Mouse (Mus musculus): Measurements from ENCODE around the gene Lrrc28. TPM values are rescaled to one million over a fixed set of nuclear protein-coding genes. Genes with fewer than 3 reads are reported as not detected.
A peak's percentile ranks its signal among the peaks of the same experiment; 100 is the strongest.
"Not testable (repeated sequence)": the region's sequence is repeated elsewhere in the genome, so short reads cannot be mapped to it uniquely, and the experiment has no call there.

Lrrc28 gene
- total RNA-seq, 1 experiment from 2014 or later: 7.1 TPM

- peak; percentile 79 for ATAC-seq (replicated peaks; ENCODE audit: insufficient number of reproducible peaks, low FRiP score, low TSS enrichment, poor library complexity, severe bottlenecking)
Measured at GRCm38 (mm10) chr7:67549073-67549561, 96.0 kb downstream of the Lrrc28 start.

- ATAC-seq (replicated peaks; ENCODE audit: insufficient number of reproducible peaks, low FRiP score, low TSS enrichment, poor library complexity, severe bottlenecking): no peak
Measured at GRCm38 (mm10) chr7:67548599-67549041, 96.4 kb downstream of the Lrrc28 start.

- ATAC-seq (replicated peaks; ENCODE audit: insufficient number of reproducible peaks, low FRiP score, low TSS enrichment, poor library complexity, severe bottlenecking): peak; percentile 69; the same call in 1 of the 2 replicates
Measured at GRCm38 (mm10) chr7:67546282-67546681, 98.8 kb downstream of the Lrrc28 start.

- ATAC-seq (replicated peaks; ENCODE audit: insufficient number of reproducible peaks, low FRiP score, low TSS enrichment, poor library complexity, severe bottlenecking): no peak
Measured at GRCm38 (mm10) chr7:67544586-67544985, 100.5 kb downstream of the Lrrc28 start.

GRCm38 (mm10) chr7:67543641-67544040 lies 101.4 kb downstream of the Lrrc28 start:
- ATAC-seq (replicated peaks; ENCODE audit: insufficient number of reproducible peaks, low FRiP score, low TSS enrichment, poor library complexity, severe bottlenecking): no peak

- no peak for ATAC-seq (replicated peaks; ENCODE audit: insufficient number of reproducible peaks, low FRiP score, low TSS enrichment, poor library complexity, severe bottlenecking)
Measured at GRCm38 (mm10) chr7:67536588-67537372, 108.3 kb downstream of the Lrrc28 start.

GRCm38 (mm10) chr7:67535941-67536340 lies 109.1 kb downstream of the Lrrc28 start:
- ATAC-seq (replicated peaks; ENCODE audit: insufficient number of reproducible peaks, low FRiP score, low TSS enrichment, poor library complexity, severe bottlenecking): no peak

GRCm38 (mm10) chr7:67530981-67531380 lies 114.1 kb downstream of the Lrrc28 start:
- ATAC-seq (replicated peaks; ENCODE audit: insufficient number of reproducible peaks, low FRiP score, low TSS enrichment, poor library complexity, severe bottlenecking): no peak

GRCm38 (mm10) chr7:67529381-67529780 lies 115.7 kb downstream of the Lrrc28 start:
- no peak for ATAC-seq (replicated peaks; ENCODE audit: insufficient number of reproducible peaks, low FRiP score, low TSS enrichment, poor library complexity, severe bottlenecking)

- ATAC-seq (replicated peaks; ENCODE audit: insufficient number of reproducible peaks, low FRiP score, low TSS enrichment, poor library complexity, severe bottlenecking): no peak
Measured at GRCm38 (mm10) chr7:67528821-67529221, 116.2 kb downstream of the Lrrc28 start.

GRCm38 (mm10) chr7:67528063-67528811 lies 116.8 kb downstream of the Lrrc28 start:
- ATAC-seq (replicated peaks; ENCODE audit: insufficient number of reproducible peaks, low FRiP score, low TSS enrichment, poor library complexity, severe bottlenecking): no peak

- ATAC-seq (replicated peaks; ENCODE audit: insufficient number of reproducible peaks, low FRiP score, low TSS enrichment, poor library complexity, severe bottlenecking): 0 out of 2 replicates have a peak, but pooled peaks have one; percentile 28
Measured at GRCm38 (mm10) chr7:67525886-67526580, 119.0 kb downstream of the Lrrc28 start.

GRCm38 (mm10) chr7:67524069-67524468 lies 121.0 kb downstream of the Lrrc28 start:
- ATAC-seq (replicated peaks; ENCODE audit: insufficient number of reproducible peaks, low FRiP score, low TSS enrichment, poor library complexity, severe bottlenecking): not testable (repeated sequence)

GRCm38 (mm10) chr7:67523400-67523799 lies 121.7 kb downstream of the Lrrc28 start:
- no peak for ATAC-seq (replicated peaks; ENCODE audit: insufficient number of reproducible peaks, low FRiP score, low TSS enrichment, poor library complexity, severe bottlenecking)

GRCm38 (mm10) chr7:67521731-67522130 lies 123.3 kb downstream of the Lrrc28 start:
- ATAC-seq (replicated peaks; ENCODE audit: insufficient number of reproducible peaks, low FRiP score, low TSS enrichment, poor library complexity, severe bottlenecking): not testable (repeated sequence)

- no peak for ATAC-seq (replicated peaks; ENCODE audit: insufficient number of reproducible peaks, low FRiP score, low TSS enrichment, poor library complexity, severe bottlenecking)
Measured at GRCm38 (mm10) chr7:67520959-67521358, 124.1 kb downstream of the Lrrc28 start.

- ATAC-seq (replicated peaks; ENCODE audit: insufficient number of reproducible peaks, low FRiP score, low TSS enrichment, poor library complexity, severe bottlenecking): no peak
Measured at GRCm38 (mm10) chr7:67520001-67520400, 125.1 kb downstream of the Lrrc28 start.

GRCm38 (mm10) chr7:67515621-67516020 lies 129.4 kb downstream of the Lrrc28 start:
- no peak for ATAC-seq (replicated peaks; ENCODE audit: insufficient number of reproducible peaks, low FRiP score, low TSS enrichment, poor library complexity, severe bottlenecking)

GRCm38 (mm10) chr7:67514893-67515292 lies 130.2 kb downstream of the Lrrc28 start:
- ATAC-seq (replicated peaks; ENCODE audit: insufficient number of reproducible peaks, low FRiP score, low TSS enrichment, poor library complexity, severe bottlenecking): no peak

Data from monocyte, adult 5-6 weeks (primary cell).